Mouse (Mus musculus): Measurements from ENCODE around the gene Krtcap3. TPM values are rescaled to one million over a fixed set of nuclear protein-coding genes. Genes with fewer than 3 reads are reported as not detected.

Gene Krtcap3
- polyA plus RNA-seq, 1 experiment = not detected

DNA sequence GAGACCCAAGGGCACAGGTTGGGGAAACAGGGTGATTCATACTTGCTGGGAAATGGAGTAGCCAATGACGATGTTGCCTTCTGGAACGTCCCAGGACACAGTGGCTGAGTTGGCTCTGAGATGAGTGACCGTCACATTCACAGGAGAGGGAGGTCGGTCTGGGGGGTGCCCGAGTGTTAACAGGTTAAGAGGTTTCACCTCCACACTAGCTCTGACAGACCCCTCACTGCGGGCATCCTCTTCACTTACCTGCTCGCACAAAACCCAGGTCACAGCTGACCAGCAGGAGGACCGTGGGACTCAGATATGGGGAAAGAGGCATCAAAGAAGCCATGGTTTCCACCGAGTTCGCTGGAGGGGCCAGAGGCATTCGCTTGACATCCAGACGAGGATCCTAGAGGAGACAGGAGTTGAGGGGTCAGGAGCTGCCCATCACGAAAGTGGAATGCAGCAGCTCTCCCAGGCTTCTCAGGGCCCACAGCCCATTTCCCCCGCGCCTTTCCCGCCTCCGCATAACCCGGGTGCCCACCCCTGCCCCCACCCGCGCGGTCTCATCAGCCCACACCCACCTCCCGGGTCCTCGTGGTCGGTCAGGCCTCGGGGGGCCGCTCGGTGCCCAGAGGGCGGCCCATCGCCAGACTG, 43.6 kb downstream of the Krtcap3 start:
- no peak overlapping the region for H3K27ac ChIP-seq (ENCODE audit: insufficient read depth, low read depth, low read length)
- peaks cover 9% of the 10 kb centered on the region for H3K4me1 ChIP-seq (ENCODE audit: control insufficient read depth, insufficient read depth, low read length)
- WGBS = 5% methylated on average over 29 of the region's 29 CpGs
- peak overlapping the region; percentile 80 for H3K4me3 ChIP-seq (ENCODE audit: insufficient read depth, low read depth, low read length)
- no peak for TF ChIP-seq POLR2A (IDR thresholded peaks at IDR 0.05; ENCODE audit: insufficient read depth, low read depth, low read length)
- no peak; the same call in 1 of the 2 replicates for TF ChIP-seq CTCF (IDR thresholded peaks at IDR 0.05; ENCODE audit: insufficient read depth, low read depth, low read length)

DNA sequence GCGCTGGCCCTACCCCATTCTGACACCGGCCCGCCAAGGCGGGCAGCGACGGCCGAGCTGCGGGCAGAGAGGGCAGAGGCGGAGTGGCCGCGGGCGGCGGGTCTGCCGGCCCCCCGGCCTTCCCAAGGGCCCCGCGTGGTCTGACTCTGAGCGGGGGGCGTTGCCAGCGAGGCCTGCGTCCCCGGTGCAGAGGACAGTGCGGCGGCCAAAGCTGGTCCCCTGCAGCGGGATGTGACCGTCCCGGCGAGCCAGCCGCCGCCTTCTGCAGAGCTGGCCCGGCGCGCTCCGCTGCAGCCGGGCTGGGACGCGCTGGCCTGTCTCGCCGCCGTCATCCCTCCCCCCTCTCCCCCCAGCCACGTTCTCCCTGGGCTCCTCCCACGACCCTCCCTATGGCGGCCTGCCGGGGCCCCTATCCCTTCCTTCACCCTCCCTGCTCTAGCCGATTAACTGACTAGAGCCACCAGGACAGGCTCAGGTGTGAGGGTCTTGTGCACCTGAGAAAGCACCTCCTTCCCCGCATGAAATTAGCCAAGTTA, 44.2 kb downstream of the Krtcap3 start, which contains the start of gene Fndc4:
Gene Fndc4, minus strand, starts transcription at position 475 of the 536 bp plus-strand sequence.
- peaks cover 9% of the 10 kb centered on the region for H3K4me1 ChIP-seq (ENCODE audit: control insufficient read depth, insufficient read depth, low read length)
- H3K27ac ChIP-seq (ENCODE audit: insufficient read depth, low read depth, low read length) = peak within 1 kb of the TSS; percentile 54
- TF ChIP-seq CTCF (IDR thresholded peaks at IDR 0.05; ENCODE audit: insufficient read depth, low read depth, low read length) (no peak), POLR2A (IDR thresholded peaks at IDR 0.05; ENCODE audit: insufficient read depth, low read depth, low read length) (peak; percentile 50; the same call in 1 of the 2 replicates)
- peak within 1 kb of the TSS; percentile 80 for H3K4me3 ChIP-seq (ENCODE audit: insufficient read depth, low read depth, low read length)
- under 1% methylated on average over 45 of the region's 46 CpGs for WGBS

DNA sequence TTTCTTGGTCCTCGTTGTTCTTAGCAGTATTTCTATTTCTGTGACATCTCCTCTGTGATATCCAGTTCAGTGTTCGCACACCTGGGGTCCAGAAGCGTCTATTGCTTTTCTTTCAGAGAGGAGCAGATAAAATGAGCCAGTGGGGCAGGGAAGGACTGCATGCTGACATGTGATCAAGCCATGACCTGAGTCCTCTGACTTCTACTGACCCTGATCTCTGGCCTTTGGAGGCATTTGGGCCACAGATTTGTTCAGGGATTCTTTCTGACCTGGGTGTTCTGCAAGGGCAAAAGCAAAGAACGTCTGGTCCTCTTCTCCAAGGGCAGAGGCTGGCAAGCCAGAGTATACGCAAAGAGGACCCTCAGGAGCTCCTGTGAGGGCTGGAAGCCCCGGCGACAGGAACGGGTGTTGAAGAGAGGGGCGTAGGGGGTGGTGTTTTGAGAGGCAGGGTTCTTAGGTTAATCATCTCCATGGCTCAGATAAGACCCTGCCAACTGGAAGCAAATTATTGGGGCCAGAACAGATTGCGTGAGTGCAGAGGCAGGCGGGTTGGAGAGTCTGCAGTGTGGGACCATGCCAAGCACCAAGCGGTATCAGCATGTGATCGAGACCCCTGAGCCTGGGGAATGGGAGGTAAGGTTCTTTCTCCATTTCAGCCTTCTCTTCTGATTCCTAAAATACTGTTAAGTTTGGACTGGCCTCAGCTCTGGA, 45.7 kb downstream of the Krtcap3 start, which contains the start of gene Gckr:
Gene Gckr, plus strand, starts transcription at position 397 of the 711 bp plus-strand sequence.
- Histone ChIP-seq H3K27ac (ENCODE audit: insufficient read depth, low read depth, low read length) (no peak within 1 kb of the TSS), H3K4me1 (ENCODE audit: control insufficient read depth, insufficient read depth, low read length) (peaks cover 11% of the 10 kb centered on the region), H3K4me3 (ENCODE audit: insufficient read depth, low read depth, low read length) (no peak within 1 kb of the TSS)
- no peak for TF ChIP-seq POLR2A (IDR thresholded peaks at IDR 0.05; ENCODE audit: insufficient read depth, low read depth, low read length)
- no peak for TF ChIP-seq CTCF (IDR thresholded peaks at IDR 0.05; ENCODE audit: insufficient read depth, low read depth, low read length)
- WGBS = 78% methylated on average over 13 of the region's 13 CpGs

DNA sequence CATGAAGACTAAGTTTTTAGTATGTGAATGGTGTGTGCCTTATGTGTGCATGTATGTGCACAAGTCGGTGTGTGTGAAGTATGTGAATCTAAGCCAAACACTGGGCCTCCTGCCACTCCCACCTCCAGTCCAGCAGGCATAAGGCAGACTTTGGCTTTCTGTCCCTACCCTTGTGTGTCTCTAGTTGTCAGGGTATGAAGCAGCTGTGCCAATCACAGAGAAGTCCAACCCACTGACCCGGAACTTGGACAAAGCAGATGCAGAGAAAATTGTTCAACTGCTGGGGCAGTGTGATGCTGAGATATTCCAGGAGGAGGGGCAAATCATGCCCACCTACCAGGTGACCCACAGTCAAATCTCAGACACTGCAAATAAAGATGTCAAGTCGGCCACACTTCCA, 46.5 kb downstream of the Krtcap3 start:
- TF ChIP-seq CTCF (IDR thresholded peaks at IDR 0.05; ENCODE audit: insufficient read depth, low read depth, low read length) = no peak
- TF ChIP-seq POLR2A (IDR thresholded peaks at IDR 0.05; ENCODE audit: insufficient read depth, low read depth, low read length) = no peak
- WGBS = 79% methylated on average over 3 of the region's 3 CpGs
- Histone ChIP-seq H3K4me3 (ENCODE audit: insufficient read depth, low read depth, low read length) (no peak overlapping the region), H3K4me1 (ENCODE audit: control insufficient read depth, insufficient read depth, low read length) (peaks cover 11% of the 10 kb centered on the region), H3K27ac (ENCODE audit: insufficient read depth, low read depth, low read length) (no peak overlapping the region)

DNA sequence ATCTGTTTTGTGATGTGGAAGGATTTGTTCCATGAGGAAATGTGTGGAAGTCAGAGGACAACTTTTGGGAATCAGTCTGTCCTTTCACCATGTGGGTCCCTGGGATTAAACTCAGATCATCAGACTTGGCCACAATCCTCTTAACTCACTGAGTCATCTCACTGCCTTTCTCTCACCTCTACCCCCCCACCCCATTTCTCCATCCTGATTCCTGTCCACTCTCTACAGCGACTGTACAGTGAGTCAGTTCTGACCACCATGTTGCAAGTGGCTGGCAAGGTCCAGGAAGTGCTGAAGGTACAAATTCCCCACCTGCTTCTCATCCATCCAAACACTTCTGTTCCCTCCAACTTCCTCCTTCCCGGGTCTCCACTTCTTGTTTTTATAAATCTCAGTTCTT, 47.0 kb downstream of the Krtcap3 start:
- 55% methylated on average over 2 of the region's 2 CpGs for WGBS
- no peak for TF ChIP-seq CTCF (IDR thresholded peaks at IDR 0.05; ENCODE audit: insufficient read depth, low read depth, low read length)
- no peak for TF ChIP-seq POLR2A (IDR thresholded peaks at IDR 0.05; ENCODE audit: insufficient read depth, low read depth, low read length)
- Histone ChIP-seq H3K4me3 (ENCODE audit: insufficient read depth, low read depth, low read length) (no peak overlapping the region), H3K27ac (ENCODE audit: insufficient read depth, low read depth, low read length) (no peak overlapping the region), H3K4me1 (ENCODE audit: control insufficient read depth, insufficient read depth, low read length) (peaks cover 13% of the 10 kb centered on the region)

DNA sequence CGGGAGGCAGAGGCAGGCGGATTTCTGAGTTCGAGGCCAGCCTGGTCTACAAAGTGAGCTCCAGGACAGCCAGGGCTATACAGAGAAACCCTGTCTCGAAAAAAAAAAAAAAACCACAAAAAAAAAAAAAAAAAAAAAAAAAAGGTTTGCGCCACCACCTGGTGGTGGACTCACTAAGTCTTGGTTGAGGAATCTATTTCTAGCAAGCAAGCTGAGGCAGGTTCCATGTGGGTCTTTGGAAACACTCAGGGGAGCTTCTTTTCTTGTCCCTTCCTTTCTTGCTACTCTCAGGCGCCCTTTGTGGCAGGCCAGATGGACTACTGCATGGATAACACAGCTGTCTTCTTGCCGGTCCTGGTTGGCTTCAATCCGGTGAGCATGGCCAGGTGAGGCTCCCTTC, 50.4 kb downstream of the Krtcap3 start:
- TF ChIP-seq POLR2A (IDR thresholded peaks at IDR 0.05; ENCODE audit: insufficient read depth, low read depth, low read length) (no peak), CTCF (IDR thresholded peaks at IDR 0.05; ENCODE audit: insufficient read depth, low read depth, low read length) (no peak)
- H3K27ac ChIP-seq (ENCODE audit: insufficient read depth, low read depth, low read length) = no peak overlapping the region
- 79% methylated on average over 8 of the region's 8 CpGs for WGBS
- no peak overlapping the region for H3K4me3 ChIP-seq (ENCODE audit: insufficient read depth, low read depth, low read length)
- peaks cover 5% of the 10 kb centered on the region; the same call in 1 of the 2 replicates for H3K4me1 ChIP-seq (ENCODE audit: control insufficient read depth, insufficient read depth, low read length)

Other genes with a start within 250 kb of the Krtcap3 start
- gene Atraid, start 203.4 kb upstream of the Krtcap3 start, polyA plus RNA-seq (2012; ENCODE audit: insufficient read depth, insufficient read length, low replicate concordance, missing spikeins) = not detected in 2 replicates
- gene Slc5a6, start 202.8 kb upstream of the Krtcap3 start, polyA plus RNA-seq (2012; ENCODE audit: insufficient read depth, insufficient read length, low replicate concordance, missing spikeins) = not detected in 2 replicates
- gene Cad, start 196.9 kb upstream of the Krtcap3 start, polyA plus RNA-seq (2012; ENCODE audit: insufficient read depth, insufficient read length, low replicate concordance, missing spikeins) = not detected in 2 replicates
- not detected in 2 replicates for gene Dnajc5g, start 145.4 kb upstream of the Krtcap3 start, polyA plus RNA-seq (2012; ENCODE audit: insufficient read depth, insufficient read length, low replicate concordance, missing spikeins)
- gene Slc30a3, start 143.5 kb upstream of the Krtcap3 start, polyA plus RNA-seq (2012; ENCODE audit: insufficient read depth, insufficient read length, low replicate concordance, missing spikeins) = not detected in 2 replicates
- gene Trim54, start 135.0 kb upstream of the Krtcap3 start, polyA plus RNA-seq (2012; ENCODE audit: insufficient read depth, insufficient read length, low replicate concordance, missing spikeins) = not detected in 2 replicates
- gene Ucn, start 112.9 kb upstream of the Krtcap3 start, polyA plus RNA-seq (2012; ENCODE audit: insufficient read depth, insufficient read length, low replicate concordance, missing spikeins) = not detected in 2 replicates
- gene Mpv17, start 97.4 kb upstream of the Krtcap3 start, polyA plus RNA-seq (2012; ENCODE audit: insufficient read depth, insufficient read length, low replicate concordance, missing spikeins) = not detected in 2 replicates
- gene Gm29609, start 71.8 kb upstream of the Krtcap3 start, polyA plus RNA-seq (2012; ENCODE audit: insufficient read depth, insufficient read length, low replicate concordance, missing spikeins) = not detected in 2 replicates
- gene Gtf3c2, start 71.5 kb upstream of the Krtcap3 start, polyA plus RNA-seq (2012; ENCODE audit: insufficient read depth, insufficient read length, low replicate concordance, missing spikeins) = not detected in 2 replicates
- gene Snx17, start 58.5 kb upstream of the Krtcap3 start, polyA plus RNA-seq (2012; ENCODE audit: insufficient read depth, insufficient read length, low replicate concordance, missing spikeins) = not detected in 2 replicates
- not detected in 2 replicates for gene Eif2b4, start 58.3 kb upstream of the Krtcap3 start, polyA plus RNA-seq (2012; ENCODE audit: insufficient read depth, insufficient read length, low replicate concordance, missing spikeins)
- not detected in 2 replicates for gene Zfp513, start 49.4 kb upstream of the Krtcap3 start, polyA plus RNA-seq (2012; ENCODE audit: insufficient read depth, insufficient read length, low replicate concordance, missing spikeins)
- gene Ppm1g, start 31.0 kb upstream of the Krtcap3 start, polyA plus RNA-seq (2012; ENCODE audit: insufficient read depth, insufficient read length, low replicate concordance, missing spikeins) = not detected in 2 replicates
- gene Nrbp1, start 10.8 kb upstream of the Krtcap3 start, polyA plus RNA-seq (2012; ENCODE audit: insufficient read depth, insufficient read length, low replicate concordance, missing spikeins) = 272 TPM in 1 of 2 replicates, not detected in the other
- gene Gm9970, start 10.5 kb upstream of the Krtcap3 start, polyA plus RNA-seq (2012; ENCODE audit: insufficient read depth, insufficient read length, low replicate concordance, missing spikeins) = not detected in 2 replicates
- gene Ift172, start 39.4 kb downstream of the Krtcap3 start, polyA plus RNA-seq (2012; ENCODE audit: insufficient read depth, insufficient read length, low replicate concordance, missing spikeins) = not detected in 2 replicates
- gene Fndc4, start 44.4 kb downstream of the Krtcap3 start, polyA plus RNA-seq (2012; ENCODE audit: insufficient read depth, insufficient read length, low replicate concordance, missing spikeins) = not detected in 2 replicates
- gene Gckr, start 45.8 kb downstream of the Krtcap3 start, polyA plus RNA-seq (2012; ENCODE audit: insufficient read depth, insufficient read length, low replicate concordance, missing spikeins) = not detected in 2 replicates
- not detected in 2 replicates for gene Zfp512, start 200.7 kb downstream of the Krtcap3 start, polyA plus RNA-seq (2012; ENCODE audit: insufficient read depth, insufficient read length, low replicate concordance, missing spikeins)
- gene 4930548H24Rik, start 234.0 kb downstream of the Krtcap3 start, polyA plus RNA-seq (2012; ENCODE audit: insufficient read depth, insufficient read length, low replicate concordance, missing spikeins) = not detected in 2 replicates
- not detected in 2 replicates for gene Gpn1, start 243.1 kb downstream of the Krtcap3 start, polyA plus RNA-seq (2012; ENCODE audit: insufficient read depth, insufficient read length, low replicate concordance, missing spikeins)

All from olfactory bulb, adult 2 months (tissue).